Mouse (Mus musculus) megakaryocyte, embryonic 14.5 days (primary cell): ENCODE results near the gene Atp13a2.

Source experiments
- FLI1 ChIP-seq: IDR thresholded peaks from 2 replicates; pipeline ENCODE4 v1.6.1; 2012; ENCODE audit warnings: low read length, inconsistent platforms, mixed read lengths
- GATA1 ChIP-seq: IDR thresholded peaks from 3 replicates; pipeline ENCODE4 v1.6.1; 2012; ENCODE audit warnings: mixed read lengths, low read length, inconsistent platforms, borderline replicate concordance

DNA sequence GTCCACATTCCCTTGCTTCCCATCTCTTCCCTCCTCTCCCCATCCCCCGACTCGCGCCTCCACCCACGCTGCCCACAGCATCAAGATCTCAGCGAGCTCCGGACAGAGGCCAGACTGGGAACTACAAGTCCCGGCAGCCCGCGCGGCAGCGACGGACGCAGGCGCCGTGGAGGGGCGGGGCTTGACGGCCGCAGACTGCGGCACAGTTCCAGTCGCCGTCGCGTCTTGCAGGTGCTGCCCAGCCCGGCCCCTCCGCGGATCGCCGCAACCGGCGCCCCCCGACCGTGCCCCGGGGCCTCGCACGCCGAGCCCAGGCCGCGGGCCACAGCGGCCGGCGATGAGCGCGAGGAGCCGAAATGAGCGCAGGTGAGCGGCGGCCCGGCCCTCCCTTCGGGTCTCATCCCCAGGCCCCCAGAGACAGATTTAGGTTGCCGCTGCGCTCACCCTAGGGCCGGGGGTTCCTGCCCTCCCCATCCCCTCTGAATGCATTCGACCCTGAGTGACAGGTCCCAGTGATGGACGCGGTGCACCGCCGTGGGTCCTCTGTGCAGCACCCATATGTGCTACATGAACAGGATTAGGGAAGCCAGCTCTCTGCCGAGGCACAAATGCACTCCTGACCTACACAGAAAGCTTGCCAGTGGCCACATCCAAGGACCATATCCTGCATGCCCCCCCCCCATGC lies at the start of gene Atp13a2:
- TF ChIP-seq GATA1: no peak
- no peak for TF ChIP-seq FLI1
